In the genomic region with DNA sequence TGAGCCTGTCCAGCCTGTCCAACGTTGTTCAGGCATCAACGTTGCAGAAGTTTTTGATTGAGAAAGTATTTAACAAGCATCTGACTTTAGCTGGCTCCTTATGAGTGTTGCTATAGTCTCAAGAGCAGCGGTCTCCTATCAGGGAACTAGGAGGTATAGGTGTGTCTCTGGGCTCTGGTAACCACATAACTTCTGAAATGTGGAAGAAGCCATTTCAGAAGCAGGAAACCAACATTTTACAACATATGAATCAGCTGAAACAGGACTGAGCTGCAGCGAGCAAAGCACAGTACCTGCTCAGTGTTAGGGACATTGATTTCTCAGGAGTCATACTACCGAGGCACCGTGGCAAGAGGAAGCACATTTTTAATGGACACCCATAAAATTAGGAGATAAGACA, we compare ENCODE assay signal across 10 mouse cellular contexts. TPM values are rescaled to one million over a fixed set of nuclear protein-coding genes. Genes with fewer than 3 reads are reported as not detected.
DNase-seq lines count a peak whose midpoint lies in the region; ATAC-seq and TF ChIP-seq lines count a peak whose summit lies in the region.
"Had no signal": no experiment of that assay in that cellular context is flagged by ENCODE, and none has a peak within 500 bp of the region (broad histone marks: within the 10 kb centered on the region; RNA-seq: fewer than 3 reads in every experiment).

No protein-coding gene starts in this region.

- no peak overlapping the region for H3K27ac ChIP-seq in kidney, postnatal 0 days
- H3K27ac ChIP-seq in bone marrow, adult 2 months (ENCODE audit: control insufficient read depth, insufficient read depth, low read depth, low read length, poor library complexity), result no peak overlapping the region
- no peak overlapping the region for H3K27ac ChIP-seq in intestine, embryonic 16.5 days (ENCODE audit: low read length)
- H3K27ac ChIP-seq: hindbrain, embryonic 10.5 days had no signal

- H3K4me1 ChIP-seq in kidney, postnatal 0 days (replicated peaks; ENCODE audit: insufficient read depth, low read length), result no peaks in the 10 kb centered on the region
- no peaks in the 10 kb centered on the region for H3K4me1 ChIP-seq in bone marrow, adult 2 months (ENCODE audit: control insufficient read depth, insufficient read depth, low read length)
- 0 out of 2 replicates have a peak, but pooled peaks cover 2% of the 10 kb centered on the region for H3K4me1 ChIP-seq in intestine, embryonic 16.5 days (ENCODE audit: control insufficient read depth, insufficient read depth, low read length)
- H3K4me1 ChIP-seq: hindbrain, embryonic 10.5 days had no signal

- no peak for DNase-seq in kidney, postnatal 0 days (ENCODE audit: low spot score)
- DNase-seq in kidney, postnatal 36 days, result no peak
- peak; percentile 1 for DNase-seq in naive thymus-derived CD4-positive, alpha-beta T cell, adult 2 months (ENCODE audit: low read depth)
- no peak for DNase-seq in cerebellum, postnatal 36 days
- DNase-seq: adrenal gland, postnatal 10 days had no signal

- no peak for TF ChIP-seq CTCF in kidney, postnatal 0 days (IDR thresholded peaks at IDR 0.05; ENCODE audit: low read depth)
- TF ChIP-seq CTCF in bone marrow, adult 2 months (IDR thresholded peaks at IDR 0.05; ENCODE audit: control insufficient read depth, insufficient read depth, low read length), result no peak

- H3K4me2 ChIP-seq in kidney, postnatal 0 days (ENCODE audit: low read length), result peak overlapping the region; percentile 31; the same call in 1 of the 2 replicates
- H3K4me2 ChIP-seq in intestine, embryonic 16.5 days (ENCODE audit: low read depth, low read length), result peak overlapping the region; percentile 33; the same call in 1 of the 2 replicates

- no peaks in the 10 kb centered on the region for H3K9me3 ChIP-seq in kidney, postnatal 0 days (replicated peaks; ENCODE audit: low read length)
- H3K9me3 ChIP-seq in intestine, embryonic 16.5 days (ENCODE audit: control insufficient read depth, low read length), result no peaks in the 10 kb centered on the region
- H3K9me3 ChIP-seq: hindbrain, embryonic 10.5 days had no signal

- H3K27me3 ChIP-seq in kidney, postnatal 0 days (ENCODE audit: insufficient read depth, low read length), result no peaks in the 10 kb centered on the region
- no peaks in the 10 kb centered on the region for H3K27me3 ChIP-seq in intestine, embryonic 16.5 days (replicated peaks; ENCODE audit: control insufficient read depth, insufficient read depth, low read length)

- H3K36me3 ChIP-seq in kidney, postnatal 0 days (ENCODE audit: insufficient read depth, low read length), result no peaks in the 10 kb centered on the region
- H3K36me3 ChIP-seq in intestine, embryonic 16.5 days (ENCODE audit: control insufficient read depth, insufficient read depth, low read length), result no peaks in the 10 kb centered on the region
- H3K36me3 ChIP-seq: hindbrain, embryonic 10.5 days had no signal

- no peak for TF ChIP-seq POLR2A in bone marrow, adult 2 months (IDR thresholded peaks at IDR 0.05; ENCODE audit: borderline replicate concordance, control insufficient read depth, low read depth, low read length)

- 59% methylated on average over 6 of the region's 6 CpGs for WGBS in kidney, postnatal 0 days
- 1% methylated on average over 6 of the region's 6 CpGs for WGBS in bone marrow, adult 2 months
- WGBS in intestine, embryonic 16.5 days, result 68% methylated on average over 6 of the region's 6 CpGs

- no peak overlapping the region for H3K9ac ChIP-seq in kidney, postnatal 0 days (ENCODE audit: low read depth, low read length)
- H3K9ac ChIP-seq in intestine, embryonic 16.5 days (ENCODE audit: low read depth, low read length), result no peak overlapping the region

- ATAC-seq in kidney, postnatal 0 days (replicated peaks; ENCODE audit: low FRiP score, low read depth), result no peak
- 0 out of 2 replicates have a peak, but pooled peaks have one; percentile 46 for ATAC-seq in intestine, embryonic 16.5 days
- ATAC-seq in CD4-positive, CD25-positive, alpha-beta regulatory T cell, adult 4 months, result no peak
- ATAC-seq: forebrain, embryonic 16.5 days had no signal

- 0 out of 2 replicates have a peak overlapping the region, but pooled peaks have one; percentile 30 for H3K4me3 ChIP-seq in kidney, postnatal 0 days (replicated peaks; ENCODE audit: low read depth, low read length)
- H3K4me3 ChIP-seq in bone marrow, adult 2 months (replicated peaks; ENCODE audit: control insufficient read depth, low read depth, low read length), result peak overlapping the region; percentile 63
- peak overlapping the region; percentile 32 for H3K4me3 ChIP-seq in intestine, embryonic 16.5 days (ENCODE audit: low read length)
- H3K4me3 ChIP-seq: hindbrain, embryonic 10.5 days had no signal

RNA-seq across cellular contexts. Expression of a gene that starts 1.5 kb away (rescaled TPM):
- 62.2 and 64.0 TPM in 2 replicates for polyA plus RNA-seq in kidney, postnatal 0 days (2015; fragmentation: Nextera tagmentation; extraction: Ambion mirVana)
- 120 and 331 TPM in 2 replicates for polyA plus RNA-seq in bone marrow, adult 2 months (2011; ENCODE audit: insufficient read depth, insufficient read length, low replicate concordance, missing spikeins)
- polyA plus RNA-seq in intestine, embryonic 16.5 days (2015; fragmentation: Nextera tagmentation; extraction: Ambion mirVana), result 52.2 and 59.5 TPM in 2 replicates
- 10 to 100 TPM; 11.3 to 19.6 TPM for polyA plus RNA-seq in CD4-positive, CD25-positive, alpha-beta regulatory T cell, adult 4 months (2017; shearing (Covaris generic))
